Mouse (Mus musculus) embryonic fibroblast, embryonic 13.5 days (primary cell): ENCODE measurements around the gene Tnfrsf1b.

Source experiments
- CTCF ChIP-seq: IDR thresholded peaks from 2 replicates; pipeline ENCODE4 v1.5.1; 2011; ENCODE audit warnings: mild to moderate bottlenecking, control low read depth, low read length, moderate library complexity, borderline replicate concordance; ENCODE audit not compliant: insufficient read depth
- POLR2A ChIP-seq: IDR thresholded peaks from 2 replicates; pipeline ENCODE4 v1.6.1; 2011; ENCODE audit warnings: low read depth, mild to moderate bottlenecking, control low read depth, low read length, moderate library complexity

DNA sequence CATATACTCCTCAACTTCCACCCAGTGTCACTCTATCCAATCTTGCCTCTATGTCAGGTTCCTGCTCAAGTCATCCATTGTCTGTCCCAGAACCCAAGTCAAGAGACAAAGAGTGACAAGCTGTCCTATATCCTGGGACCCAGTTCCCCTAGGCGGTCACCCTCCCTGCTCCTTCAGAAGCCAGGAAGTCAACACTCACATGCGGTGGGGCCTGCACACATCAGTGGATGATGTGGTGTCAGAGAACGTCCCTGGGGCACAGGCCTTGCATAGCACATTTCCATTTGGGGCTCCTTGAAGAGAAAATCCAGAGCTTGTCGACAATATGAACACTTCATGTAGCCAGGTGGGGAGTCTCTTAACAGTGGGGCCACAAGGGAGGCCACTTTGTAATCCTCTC lies 22.1 kb downstream of the Tnfrsf1b start:
- no peak for TF ChIP-seq CTCF
- no peak for TF ChIP-seq POLR2A
